Mouse (Mus musculus) cortical plate, adult 2 months (tissue): ENCODE measurements around the gene Rxfp2.

Source experiments
- CTCF ChIP-seq: fragments of 200-500 bp; IDR thresholded peaks from 2 replicates; pipeline ENCODE4 v1.5.1; 2011; ENCODE audit warnings: mild to moderate bottlenecking, control low read depth, low read length; ENCODE audit not compliant: insufficient read depth; ENCODE audit errors: extremely low read depth
- POLR2A ChIP-seq: fragments of 200-500 bp; IDR thresholded peaks from 2 replicates; pipeline ENCODE4 v1.6.1; 2011; ENCODE audit warnings: mild to moderate bottlenecking, low read length, control low read depth; ENCODE audit not compliant: insufficient read depth; ENCODE audit errors: extremely low read depth

- TF ChIP-seq POLR2A, result no peak
- no peak for TF ChIP-seq CTCF
These were observed 99.6 kb downstream of the Rxfp2 start for GRCm38 (mm10) chr5:150118124-150118454.
